Mouse (Mus musculus) layer of hippocampus, adult 2 months (tissue): ENCODE measurements around the gene Arid5b. TPM values are rescaled to one million over a fixed set of nuclear protein-coding genes. Genes with fewer than 3 reads are reported as not detected.

Experiments
- DNase-seq, 2 experiments: peaks; one replicate each; pipeline ENCODE4 v3.0.0; 2022; ENCODE audit warnings: low spot score in 2 of 2
- H3K27ac ChIP-seq: fragments of 200-600 bp; 2 replicates; pipeline ENCODE4 v1.8.1; 2022
- H3K4me3 ChIP-seq: fragments of 200-600 bp; 2 replicates; pipeline ENCODE4 v1.8.1; 2022; ENCODE audit warnings: mild to moderate bottlenecking
- CTCF ChIP-seq: fragments of 200-600 bp; conservative IDR thresholded peaks from 2 replicates; pipeline ENCODE4 v1.8.1; 2022; ENCODE audit warnings: antibody characterized with exemption, mild to moderate bottlenecking, moderate library complexity
- total RNA-seq, 2 experiments: library from RNA; stranded (reverse); gene quantifications; 2 replicates each; pipeline ENCODE4 v1.2.3; 2021

Gene Arid5b
- total RNA-seq, 2 experiments from 2014 or later = 25.5 to 27.2 TPM

DNA sequence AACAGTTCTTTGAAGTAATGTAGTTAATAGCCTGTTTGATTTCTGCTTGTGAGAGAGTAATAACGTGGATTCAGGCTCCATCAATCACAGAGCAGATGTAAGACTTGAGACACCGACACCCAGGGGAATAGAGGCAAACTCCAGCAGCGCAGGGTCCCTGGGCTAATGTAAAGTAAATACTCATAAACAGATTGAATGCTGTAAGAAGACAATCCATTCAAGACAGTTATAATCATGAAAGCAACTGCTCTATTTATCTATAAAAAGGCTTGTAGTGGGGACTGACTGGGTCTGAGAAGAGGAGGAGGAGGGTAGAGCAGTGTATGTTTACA, 3.2 kb upstream of the Arid5b start:
- Histone ChIP-seq H3K4me3 (no peak overlapping the region), H3K27ac (peak overlapping the region; percentile 82)
- TF ChIP-seq CTCF = no peak
- DNase-seq = no peak

- TF ChIP-seq CTCF = no peak
- no peak for DNase-seq
- Histone ChIP-seq H3K27ac (peak overlapping the region; percentile 97), H3K4me3 (no peak overlapping the region)
Measured at GRCm38 (mm10) chr10:68281076-68281774, 2.7 kb upstream of the Arid5b start.

DNA sequence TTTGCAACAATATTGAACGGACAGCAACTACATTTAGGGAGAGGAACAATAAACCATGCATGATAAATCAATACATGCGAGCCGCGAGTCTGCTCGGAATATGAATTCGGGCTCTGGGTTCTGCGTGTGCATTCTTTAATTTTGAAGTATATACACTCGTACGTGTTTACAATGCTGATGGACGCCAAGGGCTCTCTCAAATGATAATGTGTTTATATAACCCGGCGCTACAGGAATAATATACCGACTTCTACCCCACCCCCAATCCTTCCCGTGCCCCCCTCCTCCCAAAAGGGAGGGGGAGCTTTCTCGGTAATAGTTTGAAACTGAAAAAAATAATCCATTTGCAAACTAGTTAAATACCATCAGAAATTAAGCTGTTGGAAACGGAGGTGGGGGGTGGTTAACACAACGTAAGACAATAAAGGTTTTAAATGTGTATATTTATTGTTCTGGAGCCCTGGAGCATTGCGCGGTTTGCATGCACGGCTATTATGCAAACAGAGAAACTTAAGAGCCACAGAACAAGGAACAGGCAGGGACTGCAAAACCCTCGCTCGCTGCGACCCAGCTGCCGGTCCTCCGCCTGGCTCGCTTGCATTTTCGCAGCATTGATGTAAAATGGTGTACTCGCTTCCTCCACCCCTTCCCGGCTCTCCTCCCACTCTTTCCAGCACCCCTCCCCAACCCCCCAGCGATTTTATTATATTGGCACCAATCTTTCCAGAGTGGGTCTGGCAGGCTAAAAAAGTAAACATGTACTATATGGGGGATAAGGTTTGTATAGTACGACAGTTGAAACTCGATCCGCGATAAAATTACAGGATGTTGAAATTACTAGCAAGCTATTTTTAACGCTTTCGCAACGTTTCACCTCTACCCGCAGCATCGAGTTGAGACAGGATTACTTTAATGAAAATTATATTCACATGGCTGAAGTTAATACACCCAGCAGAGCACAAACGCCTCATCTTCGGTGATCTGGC, 1.3 kb upstream of the Arid5b start:
- no peak for TF ChIP-seq CTCF
- DNase-seq = peak; percentile 66 to 76

GRCm38 (mm10) chr10:68277671-68278151, 829 bp downstream of the Arid5b start:
- peak overlapping the region; percentile 89 for H3K27ac ChIP-seq
- DNase-seq = peak; percentile 45 to 49
- peak overlapping the region; percentile 60 for H3K4me3 ChIP-seq
- peak; percentile 22 for TF ChIP-seq CTCF

More for the DNA sequence above, 1.3 kb upstream of the Arid5b start:
- Histone ChIP-seq H3K4me3 (peak overlapping the region; percentile 60), H3K27ac (peak overlapping the region; percentile 97)

DNA sequence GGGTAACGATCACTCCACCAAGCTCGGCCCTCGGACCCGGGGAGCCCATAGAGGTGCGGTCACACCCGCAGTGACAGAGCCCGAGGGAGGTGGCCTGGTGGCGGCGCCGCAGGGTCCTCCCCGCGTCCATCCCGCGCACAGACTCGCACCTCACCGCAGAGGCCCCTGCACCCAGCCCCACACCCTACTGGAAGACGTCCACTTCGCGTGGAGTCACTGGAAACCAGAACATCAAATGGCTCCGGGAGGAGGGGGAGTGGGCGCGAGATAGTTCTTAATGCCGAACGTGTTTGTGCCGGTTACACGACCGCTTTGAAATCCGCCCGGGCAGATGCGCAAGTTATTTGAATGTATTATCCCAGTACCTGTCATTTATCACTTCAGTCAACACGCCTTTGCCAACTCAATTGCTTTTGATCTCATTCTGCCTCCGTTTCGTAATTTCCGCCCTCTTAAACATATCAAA, 1.5 kb downstream of the Arid5b start:
- peak overlapping the region; percentile 98 for H3K27ac ChIP-seq
- peak; percentile 41 to 65 for DNase-seq
- H3K4me3 ChIP-seq = peak overlapping the region; percentile 60
- no peak for TF ChIP-seq CTCF

DNA sequence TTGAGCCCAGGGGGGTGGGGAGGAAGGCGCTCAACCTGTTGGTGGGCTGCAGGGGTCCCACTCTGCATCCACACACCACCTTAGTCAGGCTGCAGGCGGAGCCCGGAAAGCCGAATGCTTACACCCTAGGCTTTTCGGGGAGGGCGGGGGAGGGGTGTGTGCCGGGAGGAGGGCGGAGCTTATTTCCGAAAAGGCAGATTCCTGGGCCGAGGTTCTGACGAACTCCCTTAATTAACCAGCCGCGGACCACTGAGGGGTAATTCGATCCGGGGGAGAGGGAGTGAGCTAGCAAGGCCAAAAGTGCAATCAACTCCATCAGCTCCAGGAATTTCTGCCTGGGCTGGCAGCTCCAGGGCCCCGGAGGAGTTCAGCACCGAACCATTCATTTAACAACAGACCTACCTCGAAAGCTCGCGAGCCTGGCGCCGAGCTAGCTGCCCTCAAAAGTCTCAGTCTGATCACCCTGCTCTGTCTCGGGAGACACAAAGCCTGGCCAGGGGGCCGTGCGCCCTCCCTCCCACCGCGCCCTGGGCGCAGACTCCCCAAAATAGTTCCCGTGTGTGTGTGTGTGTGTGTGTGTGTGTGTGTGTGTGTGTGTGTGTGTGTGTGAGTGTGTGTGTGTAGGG, 2.1 kb downstream of the Arid5b start:
- TF ChIP-seq CTCF = no peak
- peak; percentile 61 to 71 for DNase-seq
- H3K27ac ChIP-seq = peak overlapping the region; percentile 98
- peak overlapping the region; percentile 60 for H3K4me3 ChIP-seq

DNA sequence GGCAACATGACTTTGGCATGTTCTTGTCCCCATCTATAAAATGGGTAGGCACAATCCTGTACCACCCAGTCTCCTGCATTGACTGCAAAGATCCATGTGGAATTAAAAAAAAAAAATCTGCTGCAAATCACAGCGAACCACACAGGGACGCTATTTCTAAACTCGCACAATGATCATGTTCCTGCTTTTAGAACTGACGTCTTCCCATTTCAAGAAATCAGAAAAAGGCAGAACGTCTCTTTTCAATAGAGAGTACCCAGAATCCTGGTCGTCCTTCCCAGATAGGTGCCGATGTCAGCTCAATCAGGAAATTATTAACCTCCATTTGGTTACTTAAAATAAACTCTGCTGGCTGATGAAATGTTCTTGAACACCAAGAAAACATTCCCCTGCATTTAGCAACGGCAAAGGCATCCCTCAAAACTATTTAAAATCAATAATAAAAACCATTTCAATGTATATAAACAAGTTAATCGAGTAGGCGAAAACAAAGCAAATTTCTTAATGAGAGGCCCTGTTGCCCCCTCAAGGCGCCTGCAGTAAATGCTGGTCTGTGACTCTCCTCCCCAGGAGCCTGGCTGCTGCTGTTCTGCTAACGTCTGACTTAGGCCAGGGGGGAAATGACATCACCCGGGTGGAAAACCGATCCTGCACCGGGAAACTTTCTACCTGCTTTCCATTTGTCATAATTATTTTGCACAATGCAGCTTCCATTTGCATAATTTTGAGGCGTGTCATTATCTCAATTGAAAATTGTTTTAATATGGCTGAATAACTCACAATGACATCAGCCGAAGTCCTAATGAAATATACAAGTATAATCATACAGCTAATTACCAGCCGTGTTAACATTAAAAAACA, 3.4 kb downstream of the Arid5b start:
- peak overlapping the region; percentile 60 for H3K4me3 ChIP-seq
- peak; percentile 35 to 61 for DNase-seq
- peak overlapping the region; percentile 98 for H3K27ac ChIP-seq
- TF ChIP-seq CTCF = peak; percentile 65

GRCm38 (mm10) chr10:68269789-68270188, 8.8 kb downstream of the Arid5b start:
- no peak overlapping the region for H3K4me3 ChIP-seq
- H3K27ac ChIP-seq = no peak overlapping the region
- DNase-seq = no peak
- TF ChIP-seq CTCF = no peak

DNA sequence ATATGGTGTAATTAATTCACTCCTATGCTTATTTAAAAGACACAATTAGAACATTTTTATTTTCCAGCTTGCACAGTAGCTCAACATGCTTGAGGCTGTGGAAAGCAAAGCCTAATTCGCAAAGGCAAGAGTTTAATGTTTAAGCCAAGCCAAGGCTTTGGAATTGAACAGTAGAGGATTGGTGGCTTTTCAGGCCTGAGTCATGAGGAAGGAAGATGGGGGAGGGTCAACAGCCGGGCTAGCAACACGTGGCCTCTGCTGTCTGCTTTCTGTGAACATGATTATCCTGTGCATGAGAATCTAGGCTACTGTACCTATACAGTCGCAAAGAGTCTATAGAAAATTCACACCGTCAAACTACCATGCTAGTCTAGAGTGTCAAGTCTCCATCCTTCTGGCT, 9.9 kb downstream of the Arid5b start:
- no peak overlapping the region; the same call in 1 of the 2 replicates for H3K4me3 ChIP-seq
- H3K27ac ChIP-seq = peak overlapping the region; percentile 81
- TF ChIP-seq CTCF = no peak
- DNase-seq = peak; percentile 22 to 25

DNA sequence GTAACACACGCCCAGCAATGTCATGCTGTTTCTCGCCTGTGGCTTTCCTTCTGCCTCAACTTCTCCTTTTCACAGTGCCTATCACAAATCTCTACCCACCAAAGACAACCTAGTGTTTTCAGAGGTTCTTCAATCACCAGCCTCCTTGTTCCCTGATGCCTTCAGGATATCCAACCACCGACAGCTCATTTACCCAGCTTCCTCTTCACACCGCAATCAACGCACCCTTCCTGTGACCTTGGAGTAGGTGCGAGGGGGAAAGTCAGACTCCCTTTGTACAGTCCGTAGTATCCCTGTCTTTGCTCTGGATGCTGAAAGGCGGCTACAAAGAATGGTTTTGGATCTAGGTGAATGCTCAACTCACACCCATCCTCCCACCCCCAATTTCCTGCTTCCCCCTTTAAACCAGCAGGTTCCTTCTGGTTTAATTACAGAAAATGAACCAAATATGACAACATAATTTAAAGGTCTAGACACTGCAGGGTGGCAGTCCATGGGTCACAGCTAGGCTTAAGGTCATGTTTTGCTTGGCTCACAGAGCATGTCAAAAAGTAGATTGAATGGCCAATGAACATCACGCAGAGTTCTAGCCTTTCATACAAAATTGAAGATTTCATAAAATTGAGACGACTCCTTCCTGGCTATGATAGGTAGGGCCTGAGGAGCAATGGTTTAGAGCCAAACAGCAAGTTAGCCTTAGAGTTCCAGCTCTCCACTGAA, 14.4 kb downstream of the Arid5b start:
- Histone ChIP-seq H3K27ac (no peak overlapping the region), H3K4me3 (no peak overlapping the region)
- DNase-seq = no peak
- no peak for TF ChIP-seq CTCF

DNA sequence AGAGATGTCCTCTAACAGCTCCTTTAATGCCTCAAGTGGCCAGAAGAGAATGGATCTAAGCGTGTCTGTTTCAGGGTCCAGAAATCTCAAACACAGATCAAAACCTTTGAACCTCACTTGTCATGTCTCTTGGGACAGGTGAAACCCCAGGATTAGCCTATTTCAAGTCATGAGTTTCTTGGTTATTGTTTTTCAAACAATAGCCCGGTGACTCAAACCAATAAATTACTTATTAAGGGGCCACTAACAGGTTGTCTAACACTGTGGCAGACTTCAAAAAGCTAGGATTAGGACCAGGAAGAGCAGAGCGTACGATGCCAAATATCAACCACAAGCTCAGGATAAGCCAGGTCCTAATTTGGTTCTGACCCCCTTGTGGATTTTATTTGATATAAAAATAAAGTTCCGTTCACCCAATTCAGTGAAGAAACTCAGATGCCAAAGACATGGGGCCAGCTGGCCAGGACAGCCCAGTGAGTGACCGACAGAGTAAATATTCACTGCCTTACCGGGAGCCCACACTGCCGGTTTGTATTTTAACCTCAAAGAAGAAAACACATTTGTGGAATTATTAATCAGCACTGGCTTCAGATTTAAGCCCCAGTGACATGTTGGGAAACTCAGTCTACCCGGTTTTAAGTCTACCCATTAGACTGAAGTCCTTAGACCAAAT, 15.1 kb downstream of the Arid5b start:
- Histone ChIP-seq H3K27ac (no peak overlapping the region), H3K4me3 (no peak overlapping the region)
- TF ChIP-seq CTCF = no peak
- DNase-seq = no peak
